Mouse (Mus musculus): Measurements from ENCODE around the gene Elane.

The Elane gene

GRCm38 (mm10) chr10:79914948-79915596 lies 29.0 kb downstream of the Elane start:
- no peak for DNase-seq (ENCODE audit: low spot score)

DNA sequence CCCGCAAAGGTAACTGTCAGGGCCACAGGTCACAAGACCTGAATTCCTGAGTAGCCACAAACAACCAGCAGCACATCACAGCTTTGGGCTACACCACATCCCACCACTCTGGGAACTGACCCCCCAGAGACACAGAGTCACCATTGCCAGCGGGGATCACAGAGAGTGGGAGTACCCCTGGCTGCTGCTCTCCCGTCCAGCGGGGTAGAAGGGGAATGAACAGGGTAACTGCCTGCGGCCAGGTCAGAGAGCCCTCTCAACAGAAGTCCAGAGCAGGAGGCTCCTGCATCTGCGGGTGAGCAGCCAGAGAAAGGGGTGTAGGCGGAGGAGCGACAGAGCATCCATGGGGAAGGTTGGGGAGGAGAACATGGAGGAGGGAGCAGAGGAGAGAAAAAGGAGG lies 30.0 kb downstream of the Elane start:
- DNase-seq (ENCODE audit: low spot score), result no peak

- DNase-seq (ENCODE audit: low spot score), result peak; percentile 81
These were observed 30.9 kb downstream of the Elane start, which contains the start of gene Kiss1r for GRCm38 (mm10) chr10:79916808-79917531. TSS of gene Kiss1r (plus strand) at chr10:79916971.

DNA sequence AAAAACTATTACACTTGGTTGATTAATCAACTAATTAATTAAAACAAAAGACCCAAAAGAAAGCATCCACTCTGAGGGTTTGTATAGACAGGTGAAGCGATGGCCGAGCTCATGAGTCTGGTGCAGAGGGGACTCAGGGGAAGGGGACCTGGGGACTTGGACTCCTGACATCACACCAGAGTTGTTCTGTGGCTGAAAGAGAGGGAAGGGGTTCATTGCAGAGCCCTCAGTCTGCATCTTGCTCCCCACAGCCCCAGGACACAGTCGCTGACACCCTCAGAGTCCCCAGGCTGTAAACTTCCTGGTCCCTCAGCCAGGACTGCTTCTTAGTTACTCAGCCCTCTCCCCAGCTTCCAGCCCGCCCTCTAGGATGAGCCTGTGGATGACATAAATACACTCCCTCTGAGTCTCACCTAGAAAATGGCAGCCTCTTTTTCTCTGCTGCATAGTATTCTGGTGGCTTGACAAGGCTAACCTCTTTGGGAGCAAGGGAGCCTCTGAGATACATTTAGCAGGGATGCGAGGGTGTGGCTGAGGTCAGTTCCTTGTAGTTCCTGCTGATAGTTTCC lies 31.6 kb downstream of the Elane start:
- DNase-seq (ENCODE audit: low spot score), result no peak

GRCm38 (mm10) chr10:79918231-79919078 lies 32.4 kb downstream of the Elane start:
- no peak for DNase-seq (ENCODE audit: low spot score)

DNA sequence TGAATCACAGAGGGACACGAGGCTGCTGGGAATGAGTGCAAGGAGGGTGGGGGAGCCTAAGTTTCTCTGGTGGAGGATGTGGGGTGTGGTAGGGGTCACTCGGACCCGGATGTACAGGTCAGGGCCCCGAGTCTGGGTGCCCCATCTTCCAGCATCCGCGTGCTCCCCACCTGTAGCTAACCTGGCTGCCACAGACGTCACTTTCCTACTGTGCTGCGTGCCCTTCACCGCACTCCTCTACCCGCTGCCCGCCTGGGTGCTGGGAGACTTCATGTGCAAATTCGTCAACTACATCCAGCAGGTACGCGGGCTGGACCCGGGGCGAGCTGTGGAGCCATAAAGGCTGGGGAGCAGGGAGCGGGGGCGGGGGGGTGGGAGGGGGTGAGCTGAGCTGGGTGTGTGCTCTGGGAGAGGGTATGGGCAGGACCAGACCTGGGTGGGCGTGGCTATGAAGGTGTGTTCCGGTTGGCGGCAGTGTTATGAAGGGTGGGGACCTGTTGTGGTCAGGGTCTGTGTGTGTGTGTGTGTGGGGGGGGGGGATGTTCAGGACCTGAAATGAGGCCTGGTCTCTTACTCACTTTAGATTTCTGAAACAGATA lies 33.3 kb downstream of the Elane start:
- DNase-seq (ENCODE audit: low spot score), result no peak

- no peak for DNase-seq (ENCODE audit: low spot score)
These were observed 34.2 kb downstream of the Elane start for GRCm38 (mm10) chr10:79920056-79920890.

DNA sequence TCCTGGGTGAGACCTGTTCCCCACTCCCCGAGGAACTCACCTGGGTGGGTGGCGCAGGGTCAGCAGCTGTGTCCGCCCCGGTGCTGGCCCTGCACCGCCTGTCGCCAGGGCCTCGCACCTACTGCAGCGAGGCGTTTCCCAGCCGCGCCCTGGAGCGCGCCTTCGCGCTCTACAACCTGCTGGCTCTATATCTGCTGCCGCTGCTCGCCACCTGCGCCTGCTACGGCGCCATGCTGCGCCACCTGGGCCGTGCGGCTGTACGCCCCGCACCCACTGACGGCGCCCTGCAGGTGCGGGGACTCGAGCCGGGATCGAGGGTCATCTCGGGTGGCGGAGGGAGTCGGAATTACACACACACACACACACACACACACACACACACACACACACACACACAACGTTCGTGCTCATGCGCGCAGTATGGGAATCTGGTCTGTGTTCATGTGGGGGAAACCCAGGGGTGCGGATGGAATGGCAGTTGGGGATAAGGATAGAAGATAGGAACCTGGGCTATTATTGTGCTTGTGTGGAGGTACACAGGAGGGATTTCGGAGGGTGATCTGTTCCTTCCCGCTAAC lies 35.0 kb downstream of the Elane start, which contains the start of gene R3hdm4:
Gene R3hdm4 (minus strand): TSS at position 251 of the 578 bp plus-strand sequence.
- no peak for DNase-seq (ENCODE audit: low spot score)

DNA sequence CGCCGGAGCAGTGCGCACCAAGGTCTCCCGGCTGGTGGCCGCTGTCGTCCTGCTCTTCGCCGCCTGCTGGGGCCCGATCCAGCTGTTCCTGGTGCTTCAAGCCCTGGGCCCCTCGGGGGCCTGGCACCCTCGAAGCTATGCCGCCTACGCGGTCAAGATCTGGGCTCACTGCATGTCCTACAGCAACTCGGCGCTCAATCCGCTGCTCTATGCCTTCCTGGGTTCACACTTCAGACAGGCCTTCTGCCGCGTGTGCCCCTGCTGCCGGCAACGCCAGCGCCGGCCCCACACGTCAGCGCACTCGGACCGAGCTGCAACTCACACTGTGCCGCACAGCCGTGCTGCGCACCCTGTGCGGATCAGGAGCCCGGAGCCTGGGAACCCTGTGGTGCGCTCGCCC lies 35.5 kb downstream of the Elane start:
- DNase-seq (ENCODE audit: low spot score), result no peak

DNA sequence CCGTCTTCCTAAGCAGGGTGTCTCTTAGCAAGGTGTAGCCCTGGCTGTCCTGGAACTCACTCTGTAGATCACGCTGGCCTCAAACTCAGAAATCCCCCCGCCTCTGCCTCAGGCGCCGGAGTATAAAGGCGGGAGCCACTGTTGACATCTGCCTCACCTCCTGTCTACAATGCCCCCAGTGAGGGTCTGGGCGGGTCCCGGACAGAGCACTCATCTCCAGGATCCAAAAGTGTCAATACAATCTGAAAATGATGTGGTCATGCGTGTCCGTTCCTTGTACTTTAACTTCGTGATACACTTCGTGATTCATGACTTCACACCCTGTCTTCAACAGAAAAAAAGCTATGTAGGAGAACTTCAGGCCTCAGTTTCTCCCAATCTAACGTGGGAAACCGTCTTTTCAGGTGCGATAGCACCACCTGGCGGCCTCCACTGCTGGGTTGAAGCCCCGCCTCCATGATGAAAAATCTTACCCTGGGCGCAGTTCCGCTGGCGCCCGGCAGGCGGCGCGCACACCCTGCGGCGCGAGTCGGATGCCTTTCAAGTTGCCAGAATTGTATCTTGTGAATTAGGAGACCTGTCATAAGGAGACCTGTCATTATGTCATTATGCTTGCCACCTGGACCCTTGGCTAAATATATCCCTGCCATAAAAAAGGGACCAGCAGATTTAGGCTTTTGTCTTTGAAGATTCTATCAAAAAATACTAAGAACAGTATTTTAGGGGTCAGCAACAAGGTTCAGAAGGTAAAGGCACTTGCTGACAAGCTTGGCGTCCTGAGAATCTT lies 39.1 kb downstream of the Elane start:
- DNase-seq (ENCODE audit: low spot score), result peak; percentile 97

DNA sequence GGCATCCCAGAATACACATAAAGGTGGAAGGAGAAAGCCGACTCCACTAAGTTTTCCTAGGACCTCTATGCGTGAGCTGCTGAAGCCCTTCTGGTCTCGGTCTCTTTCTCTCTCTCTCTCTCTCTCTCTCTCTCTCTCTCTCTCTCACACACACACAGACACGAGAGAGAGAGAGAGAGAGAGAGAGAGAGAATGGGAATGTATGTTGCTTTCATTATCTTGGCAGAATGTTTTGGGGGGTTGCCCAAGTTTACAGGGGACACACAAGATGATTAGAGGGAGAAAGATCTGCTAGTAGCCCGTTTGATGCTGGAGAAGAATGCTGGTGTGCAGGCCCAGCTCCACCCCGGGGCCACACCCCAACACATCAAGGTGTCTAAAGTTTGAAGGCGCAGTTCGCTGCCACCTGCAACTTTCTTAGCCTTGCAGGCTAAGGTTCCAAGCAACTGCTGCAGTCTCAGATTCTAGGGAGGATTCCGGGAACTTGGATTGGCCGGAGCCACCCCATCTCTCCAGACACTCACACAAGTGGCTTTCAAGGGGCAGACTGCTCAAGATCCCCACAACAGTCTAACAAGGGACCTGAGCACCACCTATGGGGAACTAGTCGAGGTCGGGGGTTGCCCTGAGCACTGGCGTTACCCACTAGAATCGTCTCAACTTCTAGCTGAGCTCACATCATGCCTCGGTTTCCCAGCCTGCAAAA lies 39.9 kb downstream of the Elane start:
- DNase-seq (ENCODE audit: low spot score), result no peak

DNA sequence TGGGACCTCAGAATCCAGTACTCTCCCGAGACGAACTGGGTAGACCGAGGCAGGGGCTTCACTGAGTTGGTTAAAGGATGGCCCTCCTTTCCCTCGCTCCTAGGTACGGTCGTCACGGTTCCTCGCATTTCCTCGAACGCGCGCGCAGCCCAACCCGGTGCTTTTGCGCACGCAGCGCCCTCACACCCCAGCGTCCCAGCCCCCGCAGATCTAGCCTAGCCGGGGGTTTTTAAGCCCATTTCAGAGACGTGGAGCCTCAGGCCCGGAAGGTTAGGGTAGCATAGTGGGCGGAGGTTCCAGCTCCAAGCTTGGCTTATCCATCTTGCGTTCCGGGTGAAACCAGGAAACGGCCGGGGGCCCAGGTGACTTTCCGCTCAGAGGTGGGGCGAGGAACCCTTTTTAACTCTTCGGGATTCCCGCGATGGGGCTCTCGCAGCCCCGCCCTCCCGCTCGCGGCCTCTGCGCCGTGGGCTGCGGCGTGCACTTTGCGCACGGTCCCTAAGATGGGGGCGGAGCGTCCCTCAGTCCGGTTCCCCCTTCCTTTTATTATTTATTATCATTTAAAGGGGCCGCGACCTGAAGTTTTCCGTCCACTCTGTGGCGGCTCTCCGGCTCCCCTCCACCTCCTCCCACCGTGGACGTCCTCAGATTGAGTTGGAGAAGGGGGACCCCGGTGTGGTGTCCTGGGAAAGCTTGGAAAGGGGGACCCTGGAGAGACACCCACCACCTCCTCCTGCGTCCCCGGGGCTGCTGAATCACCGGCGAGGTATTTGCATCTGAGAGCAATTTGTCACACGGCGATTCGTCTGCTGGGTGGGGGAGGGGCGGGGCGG lies 40.7 kb downstream of the Elane start, which contains the start of gene Arid3a:
Gene Arid3a (plus strand): TSS at position 553 of the 833 bp plus-strand sequence.
- DNase-seq (ENCODE audit: low spot score), result peak; percentile 85

GRCm38 (mm10) chr10:79927324-79928029 lies 41.4 kb downstream of the Elane start:
- DNase-seq (ENCODE audit: low spot score), result peak; percentile 59

GRCm38 (mm10) chr10:79928030-79928694 lies 42.1 kb downstream of the Elane start:
- DNase-seq (ENCODE audit: low spot score), result no peak

- DNase-seq (ENCODE audit: low spot score), result no peak
These were observed 43.1 kb downstream of the Elane start for GRCm38 (mm10) chr10:79928907-79929701.

All from layer of hippocampus, adult 11-12 months (tissue).